Mouse (Mus musculus) heart, postnatal 25 days (tissue): ENCODE data around the gene Cwh43. TPM values are rescaled to one million over a fixed set of nuclear protein-coding genes. Genes with fewer than 3 reads are reported as not detected.

Source experiments
- DNase-seq: peaks from one replicate; pipeline ENCODE4 v3.0.0; 2022; ENCODE audit warnings: low spot score
- intact Hi-C: fragments of 180-260 bp; cut with DNase I; formaldehyde crosslinking; loops from one replicate; pipeline ENCODE4 v1.15.1; 2025
- total RNA-seq, 2 experiments: library from RNA; stranded (reverse); gene quantifications; 2 replicates each; pipeline ENCODE4 v1.2.3; 2021

The Cwh43 gene
- total RNA-seq, 2 experiments from 2014 or later: not detected

DNA sequence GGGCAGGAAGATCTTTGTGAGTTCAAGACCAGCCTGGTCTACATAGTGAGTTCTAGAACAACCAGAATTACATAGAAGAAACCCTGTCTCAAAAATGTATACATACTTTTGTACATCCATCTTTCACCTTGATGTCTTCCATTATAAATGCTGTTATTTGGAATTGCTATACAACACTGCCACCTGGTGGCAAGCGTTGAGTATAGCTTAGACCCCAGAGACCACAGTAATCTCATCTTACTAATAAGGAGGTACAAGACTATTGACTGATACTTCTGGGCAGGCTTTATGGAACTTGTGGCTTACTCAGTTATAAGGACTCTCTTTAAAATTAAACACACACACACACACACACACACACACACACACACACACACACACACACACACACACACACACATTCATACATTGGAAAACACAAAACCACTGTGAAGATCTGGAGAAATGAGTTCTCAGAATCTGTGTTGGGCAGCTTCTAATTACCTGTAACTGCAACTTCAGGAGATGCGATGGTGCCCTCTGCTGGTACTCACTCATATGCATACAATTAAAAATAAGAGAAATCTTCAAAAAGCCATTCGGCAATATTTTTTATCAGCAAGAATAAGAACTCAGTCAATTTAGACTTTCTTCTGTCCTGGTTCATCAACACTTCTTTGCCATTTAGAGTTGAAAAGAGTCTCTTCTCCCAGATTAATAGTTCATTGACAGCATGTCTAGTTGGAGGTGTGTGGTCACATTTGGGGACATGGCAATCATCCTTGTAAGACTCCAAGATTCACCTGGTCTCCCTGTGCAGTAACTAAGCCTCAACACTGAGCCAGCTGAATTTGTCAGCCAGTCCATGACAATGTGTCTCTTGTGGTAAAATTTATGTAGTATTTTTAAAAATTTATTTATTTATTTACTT lies 22.9 kb upstream of the Cwh43 start:
- DNase-seq: peak; percentile 24
- intact Hi-C loops: loop anchor here (1.0 to 5.0 kb wide), 5 partner anchors 86 to 491 kb away; no protein-coding TSS in a partner anchor

DNA sequence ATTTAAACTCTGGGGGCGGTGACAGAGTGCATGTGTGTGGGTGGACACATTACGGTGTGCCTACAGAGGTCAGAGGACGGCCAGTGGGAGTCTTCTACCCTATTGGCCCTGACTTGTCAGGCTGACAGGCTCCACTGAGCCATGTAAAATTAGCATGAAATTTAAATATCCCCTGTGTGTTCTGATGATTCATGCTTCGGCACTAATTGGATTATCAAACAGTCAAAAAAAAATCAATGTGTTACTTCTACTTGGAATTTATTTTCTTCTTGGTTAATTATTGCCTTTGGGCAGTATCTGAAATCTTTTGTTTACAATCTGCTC lies 22.3 kb upstream of the Cwh43 start:
- intact Hi-C loops: loop anchor here (1.0 to 5.0 kb wide), 4 partner anchors 86 to 491 kb away; no protein-coding TSS in a partner anchor
- DNase-seq: no peak

GRCm38 (mm10) chr5:73393041-73393440 lies 12.8 kb upstream of the Cwh43 start:
- DNase-seq: no peak
- intact Hi-C loops: no loop called here

DNA sequence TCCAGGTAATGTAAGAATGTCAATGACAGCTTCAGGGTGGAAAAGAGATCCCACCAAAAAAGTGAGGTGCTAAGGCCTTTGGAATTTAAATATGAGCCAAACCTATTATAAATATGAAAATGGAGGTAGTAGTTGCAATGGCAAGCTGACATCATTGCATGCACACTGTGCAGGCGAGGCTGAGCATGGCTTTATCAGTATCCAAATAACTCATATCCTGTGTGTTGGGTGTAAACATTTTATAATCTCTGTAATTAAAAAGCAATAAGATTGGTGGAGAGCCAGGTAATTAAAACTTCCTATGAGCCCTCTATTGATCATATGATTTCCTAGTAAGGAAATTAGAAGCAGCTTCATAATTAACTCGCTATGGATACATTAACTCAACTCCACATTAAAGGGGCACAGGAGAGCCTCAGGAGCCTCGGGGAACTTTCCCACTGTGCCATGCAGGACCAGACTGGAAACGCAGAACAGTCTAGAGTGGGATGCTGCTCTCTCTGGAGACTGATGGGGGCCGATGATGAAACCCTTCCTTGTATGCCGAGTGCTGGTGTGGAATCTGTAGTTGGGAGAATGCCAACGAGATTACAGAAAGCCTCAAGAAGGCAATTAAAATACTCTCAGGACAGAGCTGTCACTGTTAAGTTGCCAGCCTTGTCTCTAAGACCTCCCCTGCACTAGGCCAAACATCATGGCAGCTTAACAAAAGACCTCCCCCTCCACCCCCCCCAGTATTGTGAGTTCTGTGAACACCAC lies 5.9 kb upstream of the Cwh43 start:
- DNase-seq: no peak
- intact Hi-C loops: no loop called here

- intact Hi-C loops: no loop called here
- DNase-seq: no peak
These were observed 4.5 kb upstream of the Cwh43 start for GRCm38 (mm10) chr5:73401341-73401740.

DNA sequence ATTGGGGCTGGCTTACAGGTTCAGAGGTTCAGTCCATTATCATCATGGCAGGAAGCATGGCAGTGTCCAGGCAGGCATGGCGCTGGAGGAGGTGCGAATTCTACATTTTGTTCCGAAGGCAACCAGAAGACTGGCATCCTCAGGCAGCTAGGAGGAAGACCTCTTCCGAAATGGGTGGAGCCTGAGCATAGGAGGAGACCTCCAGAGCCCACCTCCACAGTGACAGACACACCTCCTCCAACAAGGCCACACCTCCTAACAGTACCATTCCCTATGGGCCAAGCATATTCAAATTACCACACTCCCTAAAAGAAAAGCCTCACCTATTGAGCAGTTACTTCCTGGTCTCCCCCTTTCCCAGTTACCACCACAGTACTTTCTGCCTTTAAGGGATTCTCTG lies 3.0 kb upstream of the Cwh43 start:
- no peak for DNase-seq
- intact Hi-C loops: no loop called here

GRCm38 (mm10) chr5:73403311-73404068 lies 2.4 kb upstream of the Cwh43 start:
- no peak for DNase-seq
- intact Hi-C loops: no loop called here

- no peak for DNase-seq
- intact Hi-C loops: no loop called here
These were observed 1.1 kb upstream of the Cwh43 start for GRCm38 (mm10) chr5:73404790-73405189.

GRCm38 (mm10) chr5:73406861-73407260 lies 986 bp downstream of the Cwh43 start:
- intact Hi-C loops: no loop called here
- DNase-seq: no peak

GRCm38 (mm10) chr5:73409970-73410369 lies 4.1 kb downstream of the Cwh43 start:
- DNase-seq: no peak
- intact Hi-C loops: no loop called here

GRCm38 (mm10) chr5:73411771-73412170 lies 5.9 kb downstream of the Cwh43 start:
- intact Hi-C loops: no loop called here
- DNase-seq: no peak

DNA sequence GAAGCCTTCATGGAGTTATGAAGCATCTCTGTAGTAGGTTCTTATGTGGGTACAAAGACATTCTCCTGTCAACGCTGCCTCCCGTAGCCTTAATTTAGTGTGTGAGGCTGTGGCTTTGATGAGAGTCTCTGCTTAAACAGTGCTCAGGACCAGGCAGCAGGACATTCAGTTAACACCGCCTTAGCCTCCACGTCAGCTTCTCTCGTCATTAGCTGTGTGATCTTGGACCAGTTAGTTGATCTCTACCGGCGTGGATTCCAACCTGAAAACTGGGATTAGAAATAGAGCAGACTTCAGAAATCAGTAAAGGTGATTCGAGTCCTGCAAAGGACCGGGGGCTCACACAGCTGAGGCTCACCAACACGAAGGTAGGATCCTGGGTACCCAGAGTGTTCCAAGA lies 8.3 kb downstream of the Cwh43 start:
- DNase-seq: no peak
- intact Hi-C loops: no loop called here

GRCm38 (mm10) chr5:73419045-73419695 lies 13.3 kb downstream of the Cwh43 start:
- intact Hi-C loops: no loop called here
- DNase-seq: no peak

DNA sequence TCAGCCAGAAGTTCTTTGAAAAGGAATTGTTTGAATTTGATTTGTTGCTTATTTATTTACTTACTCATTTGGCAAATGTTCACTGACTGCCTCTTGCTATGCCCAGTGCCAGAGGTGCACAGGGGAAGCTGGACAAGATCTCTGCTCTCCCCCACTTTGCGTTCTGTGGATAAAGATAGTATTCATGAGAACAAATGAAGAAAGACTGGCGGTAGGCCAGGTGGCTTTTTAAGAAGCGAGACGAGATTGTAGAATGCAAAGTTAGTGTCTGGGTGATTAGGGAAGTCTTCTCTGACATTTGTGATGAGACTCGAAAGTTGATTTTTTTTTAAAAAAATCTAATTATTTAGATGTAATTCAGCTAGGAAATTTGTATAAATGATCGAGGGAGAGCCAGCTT lies 20.9 kb downstream of the Cwh43 start:
- intact Hi-C loops: no loop called here
- no peak for DNase-seq

DNA sequence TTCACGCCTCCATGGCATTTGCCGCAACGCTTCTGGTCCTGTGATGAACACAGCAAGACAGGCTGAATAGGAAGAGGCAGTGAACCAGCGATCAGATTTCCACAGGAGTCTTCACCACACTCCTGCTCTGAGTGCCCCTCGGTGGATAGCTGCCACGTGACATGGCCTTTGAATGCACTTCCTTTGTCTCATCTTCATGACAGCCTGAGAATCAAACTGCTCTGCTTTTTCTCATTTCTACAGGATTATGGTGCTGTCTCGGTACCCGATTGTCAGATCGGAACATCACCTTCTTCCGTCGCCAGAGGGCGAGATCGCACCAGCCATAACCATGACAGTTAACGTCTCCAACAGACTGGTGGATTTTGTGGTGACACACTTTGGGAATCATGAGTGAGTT lies 25.7 kb downstream of the Cwh43 start:
- intact Hi-C loops: loop anchor here (1.0 to 5.0 kb wide), 3 partner anchors 106 to 206 kb away; no protein-coding TSS in a partner anchor
- peak; percentile 43 for DNase-seq

GRCm38 (mm10) chr5:73432805-73433204 lies 26.9 kb downstream of the Cwh43 start:
- intact Hi-C loops: loop anchor here (5.0 kb wide), 1 partner anchor 104 kb away; no protein-coding TSS in a partner anchor
- no peak for DNase-seq

DNA sequence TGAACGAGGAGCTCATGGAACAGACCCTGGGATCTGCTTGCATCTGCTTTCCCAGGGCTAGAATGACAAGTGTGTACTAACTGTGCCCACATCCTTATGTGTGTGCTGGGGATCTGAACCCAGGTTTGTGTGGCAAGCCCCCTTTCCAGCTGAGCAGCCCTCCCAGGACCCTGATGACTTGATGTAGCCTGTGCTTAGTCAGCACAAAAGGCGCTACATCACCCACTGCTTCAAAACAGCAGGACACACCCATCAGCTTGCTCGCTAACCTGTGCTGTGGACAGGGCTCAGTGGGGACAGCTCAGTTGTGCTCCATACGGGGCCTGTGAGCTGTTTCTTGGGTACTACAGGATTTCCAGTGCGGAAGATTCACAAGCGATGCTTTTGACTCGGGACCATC lies 28.9 kb downstream of the Cwh43 start:
- intact Hi-C loops: loop anchor here (5.0 kb wide), 1 partner anchor 103 kb away; no protein-coding TSS in a partner anchor
- DNase-seq: no peak

GRCm38 (mm10) chr5:73442176-73442575 lies 36.3 kb downstream of the Cwh43 start:
- DNase-seq: no peak
- intact Hi-C loops: no loop called here

GRCm38 (mm10) chr5:73450276-73450675 lies 44.4 kb downstream of the Cwh43 start:
- intact Hi-C loops: no loop called here
- no peak for DNase-seq
